Mouse (Mus musculus) neural tube, embryonic 14.5 days (tissue): ENCODE measurements around the gene Ptprj. TPM values are rescaled to one million over a fixed set of nuclear protein-coding genes. Genes with fewer than 3 reads are reported as not detected.
"Not testable (repeated sequence)": the region's sequence is repeated elsewhere in the genome, so short reads cannot be mapped to it uniquely, and the experiment has no call there.

ENCODE experiments used
- ATAC-seq: fragments of 200-750 bp; cut with Nextera tagmentation; 2 replicates; pipeline ENCODE4 v1.8.0; 2017; ENCODE audit warnings: low read depth, mild to moderate bottlenecking, moderate TSS enrichment, moderate library complexity
- H3K27ac ChIP-seq: fragments of 300-500 bp; sonication (generic); 2 replicates; pipeline ENCODE4 v1.5.1; 2014; ENCODE audit warnings: low read depth, mild to moderate bottlenecking, control low read depth, low read length, moderate library complexity, mixed read lengths
- H3K27me3 ChIP-seq: fragments of 300-500 bp; sonication (generic); 2 replicates; pipeline ENCODE4 v1.6.1; 2014; ENCODE audit warnings: low read length; ENCODE audit not compliant: control insufficient read depth, insufficient read depth
- H3K36me3 ChIP-seq: fragments of 300-500 bp; sonication (generic); 2 replicates; pipeline ENCODE4 v1.6.1; 2014; ENCODE audit warnings: low read length, mixed read lengths; ENCODE audit not compliant: control insufficient read depth, insufficient read depth
- H3K4me1 ChIP-seq: fragments of 300-500 bp; sonication (generic); 2 replicates; pipeline ENCODE4 v1.6.1; 2014; ENCODE audit warnings: low read length; ENCODE audit not compliant: control insufficient read depth, insufficient read depth
- H3K4me2 ChIP-seq: fragments of 300-500 bp; sonication (generic); 2 replicates; pipeline ENCODE4 v1.6.1; 2014; ENCODE audit warnings: mild to moderate bottlenecking, low read depth, low read length, control low read depth
- H3K4me3 ChIP-seq: fragments of 300-500 bp; sonication (generic); 2 replicates; pipeline ENCODE4 v1.5.1; 2014; ENCODE audit warnings: low read depth, low read length, control low read depth, mixed read lengths
- H3K9ac ChIP-seq: fragments of 300-500 bp; sonication (generic); replicated peaks from 2 replicates; pipeline ENCODE4 v1.6.1; 2014; ENCODE audit warnings: low read depth, mild to moderate bottlenecking, control low read depth, low read length, mixed read lengths
- H3K9me3 ChIP-seq: fragments of 300-500 bp; sonication (generic); 2 replicates; pipeline ENCODE4 v1.6.1; 2016; ENCODE audit warnings: low read length; ENCODE audit not compliant: control insufficient read depth
- WGBS: fragments of 180-500 bp; shearing (Covaris S2); extraction: QIAGEN DNeasy Blood & Tissue Kit; methylation state at CpG from one replicate; pipeline ENCODE4 v1.1.7; 2014; 5-methylcytosine and 5-hydroxymethylcytosine counted together
- polyA plus RNA-seq: library from polyadenylated mRNA; unstranded; fragments of >200 nt; fragmentation: Nextera tagmentation; extraction: Ambion mirVana; gene quantifications from 2 replicates; pipeline ENCODE4 v1.2.1, GENCODE M21; 2014

Gene Ptprj
- polyA plus RNA-seq, 1 experiment from 2014 or later, result 9.7 TPM

GRCm38 (mm10) chr2:90574536-90574935 is 5.9 kb downstream of the Ptprj start:
- no peak for ATAC-seq
- Histone ChIP-seq H3K9me3 (no peaks in the 10 kb centered on the region), H3K4me1 (0 out of 2 replicates have a peak, but pooled peaks cover 8% of the 10 kb centered on the region), H3K9ac (no peak overlapping the region), H3K27ac (no peak overlapping the region), H3K36me3 (no peaks in the 10 kb centered on the region), H3K27me3 (no peaks in the 10 kb centered on the region), H3K4me3 (no peak overlapping the region), H3K4me2 (no peak overlapping the region)
- WGBS, result 80% methylated on average over 8 of the region's 8 CpGs

- no peaks in the 10 kb centered on the region for H3K27me3 ChIP-seq
- 0 out of 2 replicates have a peak, but pooled peaks cover 8% of the 10 kb centered on the region for H3K4me1 ChIP-seq
- H3K9me3 ChIP-seq, result no peaks in the 10 kb centered on the region
- 62% methylated on average over 17 of the region's 17 CpGs for WGBS
- no peak overlapping the region for H3K4me3 ChIP-seq
- H3K4me2 ChIP-seq, result peak overlapping the region; percentile 12; the same call in 1 of the 2 replicates
- ATAC-seq, result no peak
- no peak overlapping the region for H3K27ac ChIP-seq
- no peaks in the 10 kb centered on the region for H3K36me3 ChIP-seq
- no peak overlapping the region for H3K9ac ChIP-seq
Measured at GRCm38 (mm10) chr2:90573640-90574526, 6.6 kb downstream of the Ptprj start.

GRCm38 (mm10) chr2:90572126-90572525 is 8.3 kb downstream of the Ptprj start:
- H3K4me2 ChIP-seq, result no peak overlapping the region
- H3K4me3 ChIP-seq, result no peak overlapping the region
- 51% methylated on average over 5 of the region's 5 CpGs for WGBS

GRCm38 (mm10) chr2:90571399-90571798 is 9.0 kb downstream of the Ptprj start:
- not testable (repeated sequence) for H3K9ac ChIP-seq, H3K4me2 ChIP-seq, H3K27ac ChIP-seq, H3K4me3 ChIP-seq, H3K27me3 ChIP-seq, H3K9me3 ChIP-seq, ATAC-seq, H3K4me1 ChIP-seq, H3K36me3 ChIP-seq
- WGBS, result 86% methylated on average over 6 of the region's 6 CpGs

More at GRCm38 (mm10) chr2:90572126-90572525, 8.3 kb downstream of the Ptprj start:
- no peak for ATAC-seq
- no peaks in the 10 kb centered on the region for H3K9me3 ChIP-seq
- no peaks in the 10 kb centered on the region for H3K27me3 ChIP-seq
- no peak overlapping the region for H3K9ac ChIP-seq
- no peaks in the 10 kb centered on the region for H3K36me3 ChIP-seq
- H3K27ac ChIP-seq, result no peak overlapping the region
- 0 out of 2 replicates have a peak, but pooled peaks cover 5% of the 10 kb centered on the region for H3K4me1 ChIP-seq

GRCm38 (mm10) chr2:90570871-90571270 is 9.6 kb downstream of the Ptprj start:
- Histone ChIP-seq H3K27ac (no peak overlapping the region), H3K4me3 (no peak overlapping the region), H3K4me1 (0 out of 2 replicates have a peak, but pooled peaks cover 5% of the 10 kb centered on the region), H3K9ac (no peak overlapping the region), H3K4me2 (no peak overlapping the region), H3K36me3 (no peaks in the 10 kb centered on the region), H3K9me3 (no peaks in the 10 kb centered on the region), H3K27me3 (no peaks in the 10 kb centered on the region)
- WGBS, result 99% methylated on average over 2 of the region's 2 CpGs
- ATAC-seq, result no peak

GRCm38 (mm10) chr2:90570216-90570615 is 10.2 kb downstream of the Ptprj start:
- no peak for ATAC-seq
- no peak overlapping the region for H3K4me3 ChIP-seq
- H3K9ac ChIP-seq, result no peak overlapping the region
- H3K9me3 ChIP-seq, result no peaks in the 10 kb centered on the region
- H3K27me3 ChIP-seq, result no peaks in the 10 kb centered on the region
- 0 out of 2 replicates have a peak, but pooled peaks cover 5% of the 10 kb centered on the region for H3K4me1 ChIP-seq
- no peak overlapping the region for H3K27ac ChIP-seq
- H3K4me2 ChIP-seq, result no peak overlapping the region
- H3K36me3 ChIP-seq, result no peaks in the 10 kb centered on the region
- WGBS, result 95% methylated on average over 10 of the region's 10 CpGs

- Histone ChIP-seq H3K4me2 (no peak overlapping the region), H3K4me3 (no peak overlapping the region), H3K9ac (no peak overlapping the region), H3K27me3 (no peaks in the 10 kb centered on the region), H3K9me3 (no peaks in the 10 kb centered on the region), H3K27ac (no peak overlapping the region), H3K4me1 (0 out of 2 replicates have a peak, but pooled peaks cover under 1% of the 10 kb centered on the region), H3K36me3 (no peaks in the 10 kb centered on the region)
- 91% methylated on average over 7 of the region's 7 CpGs for WGBS
- ATAC-seq, result no peak
Measured at GRCm38 (mm10) chr2:90568961-90569481, 11.4 kb downstream of the Ptprj start.

GRCm38 (mm10) chr2:90568091-90568490 is 12.4 kb downstream of the Ptprj start:
- H3K4me2 ChIP-seq, result no peak overlapping the region
- no peak for ATAC-seq
- 84% methylated on average over 7 of the region's 7 CpGs for WGBS

More at GRCm38 (mm10) chr2:90568091-90568490, 12.4 kb downstream of the Ptprj start:
- H3K4me3 ChIP-seq, result no peak overlapping the region
- H3K27ac ChIP-seq, result no peak overlapping the region
- no peaks in the 10 kb centered on the region for H3K9me3 ChIP-seq
- no peaks in the 10 kb centered on the region for H3K27me3 ChIP-seq
- no peaks in the 10 kb centered on the region for H3K4me1 ChIP-seq
- no peak overlapping the region for H3K9ac ChIP-seq
- no peaks in the 10 kb centered on the region for H3K36me3 ChIP-seq
